Mouse (Mus musculus) limb, embryonic 11.5 days (tissue): ENCODE measurements at regions not wholly inside any gene's neighbourhood (a gene's known extent, or its start where the extent isn't known, plus 50 kb on each side); places are given as distances from the start of the nearest gene placed in this dataset.

ENCODE experiments used
- ATAC-seq: fragments of 200-750 bp; cut with Nextera tagmentation; 2 replicates; pipeline ENCODE4 v1.8.0; 2017; ENCODE audit warnings: low read depth; ENCODE audit not compliant: insufficient number of reproducible peaks, low FRiP score, low TSS enrichment
- DNase-seq: peaks from one replicate; pipeline ENCODE4 v3.0.0-alpha.2; 2015; ENCODE audit warnings: low spot score
- H3K27ac ChIP-seq: fragments of 300-500 bp; sonication (generic); replicated peaks from 2 replicates; pipeline ENCODE4 v1.5.1; 2014; ENCODE audit warnings: low read depth, mild to moderate bottlenecking, low read length
- H3K27me3 ChIP-seq: fragments of 300-500 bp; sonication (generic); 2 replicates; pipeline ENCODE4 v1.6.1; 2014; ENCODE audit warnings: mild to moderate bottlenecking, low read length, mixed read lengths; ENCODE audit not compliant: control insufficient read depth, insufficient read depth
- H3K36me3 ChIP-seq: fragments of 300-500 bp; sonication (generic); 2 replicates; pipeline ENCODE4 v1.6.1; 2014; ENCODE audit warnings: mild to moderate bottlenecking, low read length, moderate library complexity, mixed read lengths; ENCODE audit not compliant: control insufficient read depth, insufficient read depth
- H3K4me1 ChIP-seq: fragments of 300-500 bp; sonication (generic); 2 replicates; pipeline ENCODE4 v1.6.1; 2014; ENCODE audit warnings: low read length, mixed read lengths; ENCODE audit not compliant: control insufficient read depth, insufficient read depth
- H3K4me2 ChIP-seq: fragments of 300-500 bp; sonication (generic); 2 replicates; pipeline ENCODE4 v1.6.1; 2014; ENCODE audit warnings: low read depth, mild to moderate bottlenecking, moderate library complexity; ENCODE audit not compliant: severe bottlenecking
- H3K4me3 ChIP-seq: fragments of 300-500 bp; sonication (generic); 2 replicates; pipeline ENCODE4 v1.5.1; 2014; ENCODE audit warnings: low read depth, low read length
- H3K9ac ChIP-seq: fragments of 300-500 bp; sonication (generic); 2 replicates; pipeline ENCODE4 v1.6.1; 2014; ENCODE audit warnings: mild to moderate bottlenecking, low read length
- H3K9me3 ChIP-seq: fragments of 300-500 bp; sonication (generic); 2 replicates; pipeline ENCODE4 v1.6.1; 2016; ENCODE audit warnings: low read length; ENCODE audit not compliant: control insufficient read depth
- WGBS: fragments of 180-500 bp; shearing (Covaris S2); extraction: QIAGEN DNeasy Blood & Tissue Kit; methylation state at CpG from one replicate; pipeline ENCODE4 v1.1.7; 2014; 5-methylcytosine and 5-hydroxymethylcytosine counted together

DNA sequence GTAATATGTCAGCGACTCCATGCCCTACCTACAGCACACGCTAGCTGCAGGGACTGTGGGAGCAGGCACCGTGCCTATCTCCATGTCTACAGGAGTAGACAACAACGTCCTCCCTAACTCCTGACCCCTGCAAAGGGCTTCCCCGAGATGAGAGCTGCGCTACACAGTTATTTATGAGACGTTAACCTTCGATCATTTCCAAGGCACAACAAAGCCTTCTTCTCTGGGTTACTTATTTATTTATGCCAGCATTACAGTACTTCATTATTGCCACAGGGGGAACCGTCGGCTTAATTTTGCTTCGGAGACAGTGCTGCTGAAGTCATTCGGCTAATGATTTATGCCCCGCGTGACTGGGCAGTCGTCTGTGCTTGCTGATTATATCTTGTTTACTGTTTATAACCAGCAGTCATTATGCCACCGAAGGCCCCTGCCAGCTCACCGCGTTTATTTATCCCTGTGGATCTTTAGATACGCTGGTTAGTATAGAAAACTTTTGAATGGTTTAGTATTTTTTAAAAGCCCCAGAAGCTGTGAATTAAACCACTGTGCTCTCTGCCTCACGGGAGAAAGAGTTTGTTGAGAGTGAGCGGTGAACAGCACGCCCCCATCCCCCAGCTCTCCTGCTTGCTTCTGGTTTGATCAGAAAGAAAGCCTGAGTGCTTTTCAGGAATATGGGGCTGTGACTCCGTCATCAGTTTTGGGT lies 65.5 kb upstream of the Lyplal1 start:
- WGBS = 28% methylated on average over 23 of the region's 23 CpGs
- ATAC-seq = 0 out of 2 replicates have a peak, but pooled peaks have one; percentile 47
- H3K36me3 ChIP-seq = no peaks in the 10 kb centered on the region
- no peak overlapping the region for H3K27ac ChIP-seq
- no peak overlapping the region for H3K9ac ChIP-seq
- DNase-seq = peak; percentile 75
- H3K4me3 ChIP-seq = no peak overlapping the region
- no peaks in the 10 kb centered on the region for H3K9me3 ChIP-seq
- no peaks in the 10 kb centered on the region for H3K27me3 ChIP-seq
- H3K4me1 ChIP-seq = peaks cover 15% of the 10 kb centered on the region
- H3K4me2 ChIP-seq = peak overlapping the region; percentile 18; the same call in 1 of the 2 replicates

DNA sequence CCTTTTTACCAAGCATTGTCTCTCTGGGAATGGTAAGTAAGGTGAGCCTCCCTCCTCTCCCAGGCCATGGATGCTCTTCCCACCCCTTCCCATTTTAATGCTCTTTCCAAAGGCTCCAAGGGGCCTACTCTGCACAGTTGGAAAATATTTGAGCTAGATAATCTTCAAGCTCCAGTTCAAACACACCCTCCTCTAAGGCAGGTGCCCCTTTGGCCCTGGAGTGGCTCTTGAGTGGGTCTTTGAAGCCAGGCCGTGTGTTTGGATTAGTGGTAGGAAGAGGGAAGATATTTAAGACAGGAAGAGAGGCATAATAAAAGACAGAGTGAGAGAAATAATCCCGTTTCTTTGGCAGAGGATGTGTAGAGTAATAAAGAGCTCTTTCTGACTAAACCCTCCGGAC lies 59.9 kb upstream of the Lyplal1 start:
- Histone ChIP-seq H3K36me3 (no peaks in the 10 kb centered on the region), H3K9ac (no peak overlapping the region), H3K4me3 (no peak overlapping the region), H3K4me2 (no peak overlapping the region), H3K27me3 (no peaks in the 10 kb centered on the region), H3K4me1 (peaks cover 6% of the 10 kb centered on the region; the same call in 1 of the 2 replicates), H3K9me3 (no peaks in the 10 kb centered on the region), H3K27ac (no peak overlapping the region)
- WGBS = 49% methylated on average over 3 of the region's 3 CpGs
- ATAC-seq (no peak), DNase-seq (no peak)

DNA sequence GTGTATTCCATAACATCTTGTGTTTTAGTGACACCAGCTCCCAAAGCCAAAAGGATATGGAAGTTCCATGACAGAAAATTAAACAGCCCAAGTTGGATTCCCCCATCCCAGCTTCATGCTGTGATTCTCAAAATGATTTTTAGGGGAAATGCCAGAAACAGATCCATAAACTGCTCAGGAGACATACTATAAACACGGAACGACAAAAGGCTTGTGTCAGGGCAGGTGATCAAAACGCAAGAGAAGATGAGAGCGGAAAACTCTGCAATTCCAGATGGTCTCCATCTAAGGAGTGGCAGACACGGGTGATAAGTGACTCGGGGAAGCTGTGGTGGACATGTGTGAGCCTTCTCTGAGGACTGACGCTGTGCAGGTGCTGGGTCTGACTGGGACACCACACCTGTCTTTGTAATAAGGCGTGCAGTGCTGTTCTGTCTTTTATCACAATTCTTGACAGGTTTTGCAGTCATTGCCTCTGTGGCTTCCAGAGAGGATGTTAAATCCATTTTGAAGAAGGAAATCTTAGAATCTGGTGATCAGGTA lies 56.4 kb upstream of the Lyplal1 start:
- H3K9ac ChIP-seq = no peak overlapping the region
- H3K9me3 ChIP-seq = no peaks in the 10 kb centered on the region
- H3K4me3 ChIP-seq = no peak overlapping the region
- H3K36me3 ChIP-seq = no peaks in the 10 kb centered on the region
- no peak overlapping the region for H3K27ac ChIP-seq
- 44% methylated on average over 8 of the region's 8 CpGs for WGBS
- ATAC-seq = peak; percentile 65; the same call in 1 of the 2 replicates
- no peaks in the 10 kb centered on the region for H3K27me3 ChIP-seq
- DNase-seq = no peak
- no peak overlapping the region for H3K4me2 ChIP-seq
- H3K4me1 ChIP-seq = peaks cover 2% of the 10 kb centered on the region; the same call in 1 of the 2 replicates

DNA sequence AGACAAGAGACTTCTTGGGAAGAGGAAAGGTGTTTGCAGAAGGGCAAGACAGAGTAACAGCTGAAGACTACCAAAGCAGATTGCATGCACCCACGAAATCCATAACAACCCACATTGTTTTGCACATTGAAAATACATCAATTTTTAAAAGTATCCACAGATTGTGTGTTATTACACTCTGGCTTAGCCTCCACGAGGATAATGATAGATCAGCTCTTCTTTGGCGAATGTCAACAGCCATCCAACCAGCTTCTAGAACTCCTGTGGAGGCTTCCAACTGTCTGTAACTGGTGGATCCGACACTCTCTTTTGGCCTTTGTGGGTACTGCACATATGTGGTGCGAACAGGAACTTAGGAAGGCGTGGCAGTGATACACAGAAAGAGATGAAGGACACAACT lies 54.6 kb upstream of the Lyplal1 start:
- ATAC-seq (no peak), DNase-seq (no peak)
- H3K36me3 ChIP-seq = no peaks in the 10 kb centered on the region
- WGBS = 88% methylated on average over 6 of the region's 6 CpGs
- no peak overlapping the region for H3K4me3 ChIP-seq
- no peaks in the 10 kb centered on the region for H3K9me3 ChIP-seq
- H3K27me3 ChIP-seq = no peaks in the 10 kb centered on the region
- H3K27ac ChIP-seq = no peak overlapping the region
- H3K4me1 ChIP-seq = peaks cover 2% of the 10 kb centered on the region; the same call in 1 of the 2 replicates
- H3K9ac ChIP-seq = no peak overlapping the region
- H3K4me2 ChIP-seq = no peak overlapping the region
